Mouse (Mus musculus) mouse embryonic stem cell (cell line): ENCODE measurements around the gene Prkca.
"Not testable (repeated sequence)": the region's sequence is repeated elsewhere in the genome, so short reads cannot be mapped to it uniquely, and the experiment has no call there.

Experiments
- in situ Hi-C, 2 experiments: fragments of 300-500 bp; cut with MboI; formaldehyde crosslinking; loops; 1 replicate in 1 of 2; 3 replicates in 1 of 2; pipeline ENCODE4 v1.14.3; 2019 to 2020; ENCODE audit warnings: low sequenced_read_pairs in 2 of 2, low pct_unique_long_range_greater_than_20kb in 1 of 2, mixed read lengths in 1 of 2; ENCODE audit not compliant: unreplicated experiment in 1 of 2

Prkca gene

GRCm38 (mm10) chr11:108120708-108121107 lies 223.0 kb downstream of the Prkca start:
- in situ Hi-C loops = no loop called here

- in situ Hi-C loops = no loop called here
Observed at GRCm38 (mm10) chr11:108119785-108120184, 223.9 kb downstream of the Prkca start.

GRCm38 (mm10) chr11:108118814-108119213 lies 224.9 kb downstream of the Prkca start:
- in situ Hi-C loops = no loop called here

GRCm38 (mm10) chr11:108118221-108118620 lies 225.5 kb downstream of the Prkca start:
- in situ Hi-C loops = no loop called here

- in situ Hi-C loops = no loop called here
Observed at GRCm38 (mm10) chr11:108117360-108118050, 226.2 kb downstream of the Prkca start.

GRCm38 (mm10) chr11:108114091-108114490 lies 229.6 kb downstream of the Prkca start:
- in situ Hi-C loops = no loop called here

- in situ Hi-C loops = no loop called here
Observed at GRCm38 (mm10) chr11:108112437-108112836, 231.3 kb downstream of the Prkca start.

- in situ Hi-C loops = no loop called here
Observed at GRCm38 (mm10) chr11:108104085-108104484, 239.6 kb downstream of the Prkca start.

GRCm38 (mm10) chr11:108101280-108101950 lies 242.3 kb downstream of the Prkca start:
- in situ Hi-C loops = no loop called here

- in situ Hi-C loops = no loop called here
Observed at GRCm38 (mm10) chr11:108098306-108098705, 245.4 kb downstream of the Prkca start.

GRCm38 (mm10) chr11:108094796-108095195 lies 248.9 kb downstream of the Prkca start:
- in situ Hi-C loops = no loop called here

- in situ Hi-C loops = no loop called here
Observed at GRCm38 (mm10) chr11:108093248-108093647, 250.5 kb downstream of the Prkca start.

- in situ Hi-C loops = no loop called here
Observed at GRCm38 (mm10) chr11:108091238-108091637, 252.5 kb downstream of the Prkca start.

- in situ Hi-C loops = no loop called here
Observed at GRCm38 (mm10) chr11:108090706-108091105, 253.0 kb downstream of the Prkca start.

GRCm38 (mm10) chr11:108088063-108088462 lies 255.7 kb downstream of the Prkca start:
- in situ Hi-C loops = no loop called here

GRCm38 (mm10) chr11:108087105-108087700 lies 256.5 kb downstream of the Prkca start:
- in situ Hi-C loops = not testable (repeated sequence)

- in situ Hi-C loops = no loop called here
Observed at GRCm38 (mm10) chr11:108082673-108083072, 261.1 kb downstream of the Prkca start.

- in situ Hi-C loops = no loop called here
Observed at GRCm38 (mm10) chr11:108079946-108080650, 263.6 kb downstream of the Prkca start.

GRCm38 (mm10) chr11:108079454-108079853 lies 264.3 kb downstream of the Prkca start:
- in situ Hi-C loops = no loop called here
